In the genomic region with DNA sequence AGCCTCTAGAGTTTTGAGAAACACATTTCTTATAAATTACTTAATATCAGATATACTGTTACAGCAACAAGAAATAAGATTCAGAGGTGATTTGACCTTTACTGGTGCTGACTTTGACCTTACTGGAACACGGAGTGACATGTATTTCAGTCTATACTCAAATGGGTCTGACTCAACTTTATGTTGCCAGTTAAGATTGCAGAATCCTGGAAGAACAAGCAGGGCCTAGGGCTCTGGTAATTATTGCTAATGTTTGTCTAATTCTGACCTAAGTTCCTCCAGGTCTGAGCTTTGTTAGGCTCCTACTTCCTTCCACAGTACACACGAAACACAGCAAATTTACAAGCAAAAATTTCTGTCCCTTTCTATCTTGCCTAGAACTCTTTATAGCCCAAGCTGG, we compare ENCODE assay signal across 18 mouse cellular contexts. TPM values are rescaled to one million over a fixed set of nuclear protein-coding genes. Genes with fewer than 3 reads are reported as not detected.
"Had no signal": no experiment of that assay in that cellular context is flagged by ENCODE, and none has a peak within 500 bp of the region (broad histone marks: within the 10 kb centered on the region; RNA-seq: fewer than 3 reads in every experiment).

No protein-coding gene starts in this region.

- H3K4me2 ChIP-seq: lung, embryonic 14.5 days; midbrain, embryonic 12.5 days; neural tube, embryonic 13.5 days; stomach, embryonic 15.5 days had no signal

- H3K9ac ChIP-seq: lung, embryonic 14.5 days; midbrain, embryonic 12.5 days; neural tube, embryonic 13.5 days; stomach, embryonic 15.5 days had no signal

- H3K27me3 ChIP-seq: megakaryocyte, embryonic 14.5 days; midbrain, embryonic 12.5 days; neural tube, embryonic 13.5 days; stomach, embryonic 15.5 days had no signal

- H3K4me3 ChIP-seq: megakaryocyte, embryonic 14.5 days; midbrain, embryonic 10.5 days; midbrain, embryonic 12.5 days; myocyte; neural tube, embryonic 13.5 days; stomach, embryonic 15.5 days had no signal

- H3K27ac ChIP-seq: midbrain, embryonic 10.5 days; midbrain, embryonic 12.5 days; neural tube, embryonic 13.5 days; stomach, embryonic 15.5 days; stomach, postnatal 0 days had no signal

- H3K36me3 ChIP-seq: neural tube, embryonic 13.5 days; stomach, embryonic 15.5 days had no signal

- ATAC-seq: midbrain, embryonic 16.5 days had no signal

- H3K9me3 ChIP-seq: megakaryocyte, embryonic 14.5 days; midbrain, embryonic 10.5 days; midbrain, embryonic 12.5 days; neural tube, embryonic 13.5 days; stomach, embryonic 15.5 days had no signal

- DNase-seq: lung, adult 18-20 months; lung, embryonic 14.5 days; lung, postnatal 10 days; lung, postnatal 4 days; midbrain, embryonic 14.5 days; right cerebral cortex, postnatal 14 days; thymus, adult 2 months; thymus, postnatal 25 days; thymus, postnatal 4 days had no signal

- H3K4me1 ChIP-seq: megakaryocyte, embryonic 14.5 days; midbrain, embryonic 10.5 days; midbrain, embryonic 12.5 days; stomach, embryonic 15.5 days had no signal

RNA-seq across cellular contexts. Expression of gene Itgb8, which starts 28.0 kb away (rescaled TPM):
- total RNA-seq: neutrophil, adult 5-6 weeks had no signal
